Mouse (Mus musculus) olfactory bulb, adult 2 months (tissue): ENCODE results near the gene Ocel1.

Experiments used
- CTCF ChIP-seq: fragments of 200-500 bp; IDR thresholded peaks from 2 replicates; pipeline ENCODE4 v1.5.1; 2012; ENCODE audit warnings: low read depth, mild to moderate bottlenecking, low read length, moderate library complexity; ENCODE audit not compliant: insufficient read depth
- POLR2A ChIP-seq: fragments of 200-500 bp; IDR thresholded peaks from 2 replicates; pipeline ENCODE4 v1.6.1; 2012; ENCODE audit warnings: mild to moderate bottlenecking, low read depth, low read length, moderate library complexity; ENCODE audit not compliant: insufficient read depth

DNA sequence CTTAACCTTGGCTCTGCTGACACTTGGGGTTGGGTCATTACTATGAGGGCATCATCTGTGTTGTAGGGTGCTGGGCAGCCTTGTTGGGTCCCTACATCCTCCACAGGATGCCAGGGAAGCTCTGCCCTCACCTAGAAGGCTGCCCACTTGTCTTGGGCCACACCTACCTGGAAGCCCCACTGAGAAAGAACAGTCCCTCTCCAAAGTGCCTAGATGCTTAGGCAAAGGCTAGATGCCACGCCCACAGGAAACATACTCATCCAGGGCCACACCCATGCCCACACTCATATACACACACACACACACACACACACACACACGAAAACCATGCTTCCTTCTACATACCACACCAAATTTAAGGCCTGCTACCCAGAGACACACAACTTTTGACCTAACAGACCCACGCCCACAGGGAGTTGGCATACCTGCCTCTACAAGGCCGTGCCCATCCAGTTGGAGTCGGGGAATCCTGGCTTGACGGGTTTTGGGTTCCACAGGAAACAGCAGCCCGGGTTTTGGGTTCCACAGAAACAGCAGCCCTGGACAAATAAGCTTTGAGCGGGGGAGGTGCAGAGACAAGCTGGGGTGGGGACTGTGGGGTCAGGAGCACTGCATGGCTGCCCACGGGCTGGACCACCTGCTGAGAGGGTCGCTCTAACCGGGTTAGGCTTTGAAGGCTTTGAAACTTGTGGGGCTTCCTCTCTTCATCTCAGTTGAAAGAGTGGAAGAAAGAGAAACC, 40.6 kb downstream of the Ocel1 start:
- TF ChIP-seq CTCF (no peak), POLR2A (no peak)
